Mouse (Mus musculus): ENCODE measurements around the gene Bcl11a. TPM values are rescaled to one million over a fixed set of nuclear protein-coding genes. Genes with fewer than 3 reads are reported as not detected.

The Bcl11a gene
- polyA plus RNA-seq, 1 experiment from 2014 or later = 25.2 TPM

DNA sequence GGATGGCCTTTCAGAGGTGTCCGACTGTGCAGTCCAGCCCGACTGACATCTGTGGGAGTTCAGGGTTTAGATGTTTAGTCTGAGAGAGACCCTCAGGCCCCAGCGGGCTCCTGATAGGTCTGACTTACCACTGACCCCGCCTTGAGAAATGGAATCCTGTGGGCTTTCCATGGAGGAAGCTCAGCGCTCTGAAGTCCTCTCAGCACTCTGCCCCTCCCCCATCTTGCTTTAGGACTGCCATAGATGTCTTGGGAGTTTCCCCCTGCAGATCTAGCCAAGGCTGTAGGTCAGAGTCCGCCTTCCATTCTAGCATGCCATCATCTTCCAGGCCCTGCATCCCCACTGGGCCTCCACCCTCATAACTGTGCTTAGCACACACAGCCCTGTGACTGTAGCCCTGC, 131.1 kb downstream of the Bcl11a start:
- Histone ChIP-seq H3K27ac (replicated peaks) (no peak overlapping the region), H3K4me3 (replicated peaks) (no peak overlapping the region), H3K4me2 (no peak overlapping the region), H3K9ac (no peak overlapping the region), H3K36me3 (replicated peaks) (no peaks in the 10 kb centered on the region), H3K9me3 (replicated peaks) (no peaks in the 10 kb centered on the region), H3K27me3 (no peaks in the 10 kb centered on the region), H3K4me1 (replicated peaks) (no peaks in the 10 kb centered on the region)
- 61% methylated on average over 6 of the region's 6 CpGs for WGBS (ENCODE audit: insufficient replicate concordance)
- no peak for ATAC-seq (ENCODE audit: insufficient read depth)

DNA sequence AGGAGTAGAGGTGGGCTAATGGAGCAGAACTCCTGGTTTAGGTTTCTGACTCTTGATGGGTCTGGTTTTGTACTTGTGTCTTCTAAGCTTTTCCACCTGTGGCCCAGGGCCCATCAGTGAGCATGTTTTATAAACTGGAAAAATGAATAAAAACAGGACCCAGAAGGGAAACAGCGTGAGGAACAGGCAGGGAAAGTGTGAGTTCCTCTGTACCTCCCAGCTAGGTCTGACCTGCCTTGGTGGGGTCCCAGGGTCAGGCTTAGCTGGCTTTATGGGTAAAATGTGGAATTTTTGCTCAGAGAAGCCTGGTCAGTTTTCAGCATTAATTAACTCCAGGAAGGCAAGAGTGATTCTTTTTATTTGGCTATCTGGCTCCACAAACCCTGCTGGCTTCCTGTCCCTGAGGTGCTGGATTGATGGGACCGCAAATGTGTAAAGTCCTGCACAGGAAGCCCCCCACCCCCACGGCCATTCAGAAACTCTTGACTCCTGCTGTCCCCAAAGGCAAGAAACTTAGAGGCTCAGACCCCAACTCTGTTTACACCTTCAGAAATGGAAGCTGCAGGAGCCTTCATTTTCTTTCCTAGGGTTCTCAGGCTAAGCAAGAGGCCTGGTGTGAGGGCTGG, 136.8 kb downstream of the Bcl11a start:
- H3K9ac ChIP-seq = no peak overlapping the region
- no peaks in the 10 kb centered on the region for H3K4me1 ChIP-seq (replicated peaks)
- no peak overlapping the region for H3K4me2 ChIP-seq
- WGBS (ENCODE audit: insufficient replicate concordance) = 35% methylated on average over 3 of the region's 3 CpGs
- H3K9me3 ChIP-seq (replicated peaks) = no peaks in the 10 kb centered on the region
- no peaks in the 10 kb centered on the region for H3K36me3 ChIP-seq (replicated peaks)
- no peak overlapping the region for H3K4me3 ChIP-seq (replicated peaks)
- no peaks in the 10 kb centered on the region for H3K27me3 ChIP-seq
- no peak for ATAC-seq (ENCODE audit: insufficient read depth)
- no peak overlapping the region for H3K27ac ChIP-seq (replicated peaks)

DNA sequence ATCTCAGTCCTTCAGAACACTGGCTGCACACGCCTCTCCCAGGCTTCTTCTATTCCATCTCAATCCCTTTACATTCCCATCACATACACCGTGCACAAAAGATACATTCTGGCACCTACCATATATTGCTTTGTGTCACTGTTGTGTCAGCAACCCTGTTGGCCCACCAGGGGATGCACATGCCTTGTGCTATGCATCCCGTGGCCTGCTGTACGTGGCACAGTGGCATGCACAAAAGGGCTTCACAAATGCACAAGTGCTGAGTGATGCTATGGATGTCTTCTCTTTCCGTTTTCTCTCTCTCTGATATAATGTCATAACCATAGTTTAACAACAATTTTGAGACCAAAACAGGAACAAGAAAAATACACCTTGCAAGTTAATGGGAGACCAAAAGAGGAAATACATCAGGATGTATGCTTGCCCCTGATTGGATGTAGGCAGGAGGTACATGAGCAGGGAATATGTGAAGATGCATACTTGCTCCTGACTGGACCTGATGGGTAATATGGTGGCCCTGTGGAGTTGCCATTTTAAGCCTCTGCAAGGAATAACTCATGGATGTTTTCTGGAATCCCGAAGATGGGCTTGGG, 140.0 kb downstream of the Bcl11a start:
- no peaks in the 10 kb centered on the region for H3K27me3 ChIP-seq
- no peak overlapping the region for H3K9ac ChIP-seq
- no peaks in the 10 kb centered on the region for H3K36me3 ChIP-seq (replicated peaks)
- H3K9me3 ChIP-seq (replicated peaks) = no peaks in the 10 kb centered on the region
- no peak overlapping the region for H3K4me3 ChIP-seq (replicated peaks)
- no peak overlapping the region for H3K27ac ChIP-seq (replicated peaks)
- 60% methylated on average over 6 of the region's 6 CpGs for WGBS (ENCODE audit: insufficient replicate concordance)
- H3K4me2 ChIP-seq = no peak overlapping the region
- H3K4me1 ChIP-seq (replicated peaks) = no peaks in the 10 kb centered on the region
- no peak for ATAC-seq (ENCODE audit: insufficient read depth)

DNA sequence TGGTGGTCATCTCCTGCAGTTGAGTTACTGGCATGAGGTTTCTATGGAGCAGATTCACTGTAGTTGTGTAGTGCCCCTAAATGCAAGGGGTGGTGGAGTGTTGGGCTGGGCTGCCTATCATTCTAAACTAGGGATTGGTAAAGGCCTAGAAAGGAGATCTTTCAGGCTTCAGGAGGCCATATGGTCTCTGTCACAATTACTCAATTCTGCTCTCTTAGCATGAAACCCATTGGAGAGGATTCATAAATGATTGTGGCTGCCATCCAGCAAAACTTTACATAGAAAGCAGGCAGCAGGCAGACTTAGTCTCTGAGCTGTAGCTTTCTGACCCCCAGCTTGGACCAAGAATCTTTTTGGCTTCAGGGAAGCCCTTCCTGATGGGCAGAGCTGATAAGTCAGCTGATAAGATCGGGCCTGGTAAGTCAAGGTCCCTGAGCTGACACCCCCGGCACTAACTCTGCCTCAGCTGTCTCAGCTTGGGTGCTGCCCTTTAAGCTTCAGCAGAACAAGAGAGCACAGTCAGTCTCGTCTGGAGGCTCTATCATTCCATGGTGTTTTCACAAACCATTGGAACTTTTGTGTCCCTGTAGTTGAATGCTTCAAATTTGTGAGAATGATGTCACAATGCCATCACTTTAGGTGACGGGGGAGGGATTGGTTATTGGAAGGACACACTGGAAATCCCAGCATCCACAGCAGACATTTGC, 143.9 kb downstream of the Bcl11a start:
- Histone ChIP-seq H3K4me3 (replicated peaks) (no peak overlapping the region), H3K27me3 (no peaks in the 10 kb centered on the region), H3K9ac (no peak overlapping the region), H3K9me3 (replicated peaks) (no peaks in the 10 kb centered on the region), H3K27ac (replicated peaks) (no peak overlapping the region), H3K36me3 (replicated peaks) (no peaks in the 10 kb centered on the region), H3K4me2 (no peak overlapping the region), H3K4me1 (replicated peaks) (no peaks in the 10 kb centered on the region)
- ATAC-seq (ENCODE audit: insufficient read depth) = no peak
- WGBS (ENCODE audit: insufficient replicate concordance) = 59% methylated on average over 4 of the region's 4 CpGs

Other genes with a start within 250 kb of the Bcl11a start
- gene Papolg, start 182.8 kb upstream of the Bcl11a start, polyA plus RNA-seq (2015; fragmentation: Nextera tagmentation; extraction: Ambion mirVana) = 3.7 and 3.8 TPM in 2 replicates
- not detected in 2 replicates for gene A830031A19Rik, start 3.0 kb upstream of the Bcl11a start, polyA plus RNA-seq (2015; fragmentation: Nextera tagmentation; extraction: Ambion mirVana)

Data from liver, embryonic 15.5 days (tissue).